Comparison of ENCODE assay signal across 13 mouse cellular contexts in the genomic region with DNA sequence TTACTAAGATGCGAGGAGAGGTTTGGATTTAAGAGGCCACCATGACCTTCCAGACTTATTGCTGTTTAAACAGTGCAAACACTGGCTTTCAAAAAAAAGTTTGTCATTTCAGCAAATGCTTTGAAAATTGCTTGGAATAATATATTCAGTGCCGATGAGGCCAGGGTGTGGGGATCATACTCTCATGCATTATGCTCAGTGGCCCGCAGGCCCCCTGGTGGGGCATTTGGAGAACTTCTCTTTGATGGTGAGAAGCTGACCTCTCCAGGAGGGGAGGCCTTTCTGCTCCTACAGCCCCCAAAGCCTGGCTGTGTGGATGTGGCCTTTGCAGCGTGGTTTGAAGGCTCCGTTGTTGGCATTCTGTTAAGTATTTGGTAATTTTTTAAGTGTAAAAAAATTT.
DNase-seq lines count a peak whose midpoint lies in the region; ATAC-seq and TF ChIP-seq lines count a peak whose summit lies in the region.
"Had no signal": no experiment of that assay in that cellular context is flagged by ENCODE, and none has a peak within 500 bp of the region (broad histone marks: within the 10 kb centered on the region; RNA-seq: fewer than 3 reads in every experiment).

No protein-coding gene starts in this region.

- CTCF ChIA-PET in Patski (lab: Charles Lee) = no interaction called here

- WGBS in heart, postnatal 0 days = 66% methylated on average over 5 of the region's 5 CpGs
- 56% methylated on average over 5 of the region's 5 CpGs for WGBS in lung, adult 2 months

- H3K9me3 ChIP-seq in heart, postnatal 0 days (replicated peaks; ENCODE audit: control insufficient read depth, low read length) = no peaks in the 10 kb centered on the region
- H3K9me3 ChIP-seq: embryonic facial prominence, embryonic 15.5 days; hindbrain, embryonic 15.5 days had no signal

- TF ChIP-seq CTCF in heart, postnatal 0 days (IDR thresholded peaks at IDR 0.05; ENCODE audit: low read depth) = peak; percentile 43
- TF ChIP-seq CTCF in lung, adult 2 months (IDR thresholded peaks at IDR 0.05; ENCODE audit: insufficient read depth, low read length) = 0 out of 2 replicates have a peak, but pooled peaks have one; percentile 13
- TF ChIP-seq CTCF in Patski (IDR thresholded peaks at IDR 0.05) = peak; percentile 70

- DNase-seq in heart, postnatal 0 days (ENCODE audit: low spot score) = no peak
- DNase-seq in heart, adult 8-10 months (ENCODE audit: low spot score) = no peak
- no peak for DNase-seq in lung, adult 2 months
- DNase-seq in lung, postnatal 14 days = no peak
- DNase-seq in Patski (ENCODE audit: low read depth, low spot score) = no peak
- DNase-seq in retina, embryonic 14.5 days (ENCODE audit: low spot score) = peak; percentile 68
- no peak for DNase-seq in layer of hippocampus, adult 8-10 months (ENCODE audit: low spot score in 2 of 2)
- DNase-seq in thymus, adult 18-20 months = no peak
- DNase-seq: gastrocnemius, postnatal 36 days; thymus, postnatal 36 days had no signal

- TF ChIP-seq POLR2A in lung, adult 2 months (IDR thresholded peaks at IDR 0.05; ENCODE audit: borderline replicate concordance, extremely low read depth, low read depth, low read length) = no peak

- H3K9ac ChIP-seq in heart, postnatal 0 days (replicated peaks; ENCODE audit: low read depth, low read length) = no peak overlapping the region
- H3K9ac ChIP-seq: embryonic facial prominence, embryonic 15.5 days; hindbrain, embryonic 15.5 days; midbrain, embryonic 12.5 days had no signal

- H3K27ac ChIP-seq in heart, postnatal 0 days (ENCODE audit: low read depth) = no peak overlapping the region
- H3K27ac ChIP-seq: embryonic facial prominence, embryonic 15.5 days; hindbrain, embryonic 15.5 days; midbrain, embryonic 12.5 days had no signal

- no peak overlapping the region for H3K4me2 ChIP-seq in heart, postnatal 0 days (ENCODE audit: low read depth, low read length)
- H3K4me2 ChIP-seq: embryonic facial prominence, embryonic 15.5 days; hindbrain, embryonic 15.5 days; midbrain, embryonic 12.5 days had no signal

- in situ Hi-C loops in Patski (cut with MboI; ENCODE audit: low pct_unique_long_range_greater_than_20kb) = no loop called here

- POLR2A ChIA-PET in Patski (lab: Charles Lee) = no interaction called here

- H3K36me3 ChIP-seq in heart, postnatal 0 days (replicated peaks; ENCODE audit: control insufficient read depth, insufficient read depth, low read length) = no peaks in the 10 kb centered on the region
- H3K36me3 ChIP-seq: embryonic facial prominence, embryonic 15.5 days; hindbrain, embryonic 15.5 days; midbrain, embryonic 12.5 days had no signal

- no peak overlapping the region for H3K4me3 ChIP-seq in heart, postnatal 0 days (ENCODE audit: low read depth, low read length)
- no peak overlapping the region for H3K4me3 ChIP-seq in lung, adult 2 months (replicated peaks; ENCODE audit: extremely low read depth, low read depth, low read length)
- H3K4me3 ChIP-seq: embryonic facial prominence, embryonic 15.5 days; hindbrain, embryonic 15.5 days; midbrain, embryonic 12.5 days had no signal

- H3K27me3 ChIP-seq in heart, postnatal 0 days (ENCODE audit: control insufficient read depth, insufficient read depth, low read length) = no peaks in the 10 kb centered on the region
- H3K27me3 ChIP-seq in Patski = no peaks in the 10 kb centered on the region
- H3K27me3 ChIP-seq: embryonic facial prominence, embryonic 15.5 days; hindbrain, embryonic 15.5 days had no signal

- H3K4me1 ChIP-seq in heart, postnatal 0 days (ENCODE audit: control insufficient read depth, insufficient read depth) = peaks cover 5% of the 10 kb centered on the region; the same call in 1 of the 2 replicates
- no peaks in the 10 kb centered on the region for H3K4me1 ChIP-seq in lung, adult 2 months (ENCODE audit: control insufficient read depth, insufficient read depth, low read length)

- ATAC-seq in heart, postnatal 0 days (ENCODE audit: insufficient read depth, low read depth) = no peak
- no peak for ATAC-seq in Patski

- TF ChIP-seq EP300 in heart, postnatal 0 days (IDR thresholded peaks at IDR 0.05; ENCODE audit: low read depth) = no peak

Comparison
In these comparisons a context has a peak if more than half of its experiments do, and no peak if none do; other contexts are left out.
1. CTCF ChIP-seq: peak in every context shown above with its lines; median percentile 70 in Patski; 43 in heart, postnatal 0 days; 13 in lung, adult 2 months.